Mouse (Mus musculus): ENCODE data around the gene Pnkd.

- TF ChIP-seq TAL1 (IDR thresholded peaks at IDR 0.05; ENCODE audit: low read length) (no peak), GATA1 (IDR thresholded peaks at IDR 0.05; ENCODE audit: low read length) (no peak)
Observed at GRCm38 (mm10) chr1:74389831-74390286, 105.1 kb downstream of the Pnkd start.
